Mouse (Mus musculus): ENCODE measurements at regions not wholly inside any gene's neighbourhood (a gene's known extent, or its start where the extent isn't known, plus 50 kb on each side); places are given as distances from the start of the nearest gene placed in this dataset.

GRCm38 (mm10) chr16:73483214-73483856, 928.3 kb downstream of the Robo2 start:
- no peak for TF ChIP-seq CTCF (IDR thresholded peaks at IDR 0.05)
- ChIA-PET CTCF (no interaction called here), POLR2A (no interaction called here)
- in situ Hi-C loops (cut with MboI; ENCODE audit: low pct_unique_long_range_greater_than_20kb), result no loop called here
- DNase-seq (ENCODE audit: low read depth, low spot score) (no peak), ATAC-seq (no peak)
- H3K27me3 ChIP-seq, result peaks cover 4% of the 10 kb centered on the region

- ChIA-PET POLR2A (no interaction called here), CTCF (no interaction called here)
- no peak for TF ChIP-seq CTCF (IDR thresholded peaks at IDR 0.05)
- H3K27me3 ChIP-seq, result peaks cover 4% of the 10 kb centered on the region
- DNase-seq (ENCODE audit: low read depth, low spot score) (no peak), ATAC-seq (no peak)
- in situ Hi-C loops (cut with MboI; ENCODE audit: low pct_unique_long_range_greater_than_20kb), result no loop called here
These were observed 929.4 kb downstream of the Robo2 start for GRCm38 (mm10) chr16:73482176-73482575.

GRCm38 (mm10) chr16:73473502-73473901, 938.1 kb downstream of the Robo2 start:
- DNase-seq (ENCODE audit: low read depth, low spot score) (no peak), ATAC-seq (no peak)
- TF ChIP-seq CTCF (IDR thresholded peaks at IDR 0.05), result no peak
- CTCF ChIA-PET, result no interaction called here
- in situ Hi-C loops (cut with MboI; ENCODE audit: low pct_unique_long_range_greater_than_20kb), result no loop called here
- H3K27me3 ChIP-seq, result no peaks in the 10 kb centered on the region
- POLR2A ChIA-PET, result no interaction called here

GRCm38 (mm10) chr16:73471547-73471946, 940.1 kb downstream of the Robo2 start:
- no peak for ATAC-seq
- ChIA-PET CTCF (no interaction called here), POLR2A (no interaction called here)
- H3K27me3 ChIP-seq, result no peaks in the 10 kb centered on the region
- in situ Hi-C loops (cut with MboI; ENCODE audit: low pct_unique_long_range_greater_than_20kb), result no loop called here
- TF ChIP-seq CTCF (IDR thresholded peaks at IDR 0.05), result no peak
- DNase-seq (ENCODE audit: low read depth, low spot score), result no peak

DNA sequence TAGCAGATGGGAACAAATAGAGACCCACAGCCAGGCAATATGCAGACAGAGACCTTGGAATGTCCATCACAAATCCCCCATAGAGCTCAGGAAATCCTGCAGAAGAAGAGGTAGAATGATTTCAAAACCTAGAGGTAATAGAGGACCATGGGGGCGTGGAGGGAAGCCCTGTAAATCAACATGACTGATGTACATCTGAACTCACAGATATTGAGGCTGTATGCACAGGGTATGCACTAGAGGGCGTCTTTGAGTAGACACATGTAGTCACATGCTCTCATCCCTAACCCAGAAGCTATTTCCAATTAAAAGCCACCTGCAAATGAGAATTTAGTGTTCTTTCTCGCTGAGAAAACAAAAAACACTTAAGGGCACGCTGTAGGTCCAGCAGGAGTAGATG, 941.1 kb downstream of the Robo2 start:
- H3K27me3 ChIP-seq, result no peaks in the 10 kb centered on the region
- ChIA-PET CTCF (no interaction called here), POLR2A (no interaction called here)
- TF ChIP-seq CTCF (IDR thresholded peaks at IDR 0.05), result no peak
- in situ Hi-C loops (cut with MboI; ENCODE audit: low pct_unique_long_range_greater_than_20kb), result no loop called here
- ATAC-seq (no peak), DNase-seq (ENCODE audit: low read depth, low spot score) (no peak)

DNA sequence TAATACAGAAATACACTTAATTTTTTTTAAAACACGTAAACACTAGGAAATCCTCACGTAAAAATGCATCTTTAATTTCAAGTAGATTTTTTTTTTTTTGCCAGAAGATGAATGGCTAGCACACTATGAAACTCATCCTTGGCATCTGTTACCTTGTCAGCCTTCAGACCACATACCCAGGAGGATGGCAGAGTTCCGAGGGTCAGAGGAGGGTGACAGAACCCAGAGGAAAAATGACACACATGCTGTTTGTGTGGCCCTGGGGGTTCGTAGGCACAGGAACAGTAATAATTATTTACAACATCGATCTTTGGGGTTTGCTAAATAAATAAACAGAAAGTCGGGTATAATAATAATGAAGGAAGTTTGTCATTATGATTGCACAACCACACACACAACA, 945.3 kb downstream of the Robo2 start:
- no peak for TF ChIP-seq CTCF (IDR thresholded peaks at IDR 0.05)
- in situ Hi-C loops (cut with MboI; ENCODE audit: low pct_unique_long_range_greater_than_20kb), result no loop called here
- ChIA-PET POLR2A (no interaction called here), CTCF (no interaction called here)
- ATAC-seq, result no peak
- no peaks in the 10 kb centered on the region for H3K27me3 ChIP-seq
- no peak for DNase-seq (ENCODE audit: low read depth, low spot score)

GRCm38 (mm10) chr16:73462516-73462915, 949.1 kb downstream of the Robo2 start:
- H3K27me3 ChIP-seq, result no peaks in the 10 kb centered on the region
- ChIA-PET CTCF (no interaction called here), POLR2A (no interaction called here)
- ATAC-seq (no peak), DNase-seq (ENCODE audit: low read depth, low spot score) (no peak)
- in situ Hi-C loops (cut with MboI; ENCODE audit: low pct_unique_long_range_greater_than_20kb), result no loop called here
- TF ChIP-seq CTCF (IDR thresholded peaks at IDR 0.05), result no peak

DNA sequence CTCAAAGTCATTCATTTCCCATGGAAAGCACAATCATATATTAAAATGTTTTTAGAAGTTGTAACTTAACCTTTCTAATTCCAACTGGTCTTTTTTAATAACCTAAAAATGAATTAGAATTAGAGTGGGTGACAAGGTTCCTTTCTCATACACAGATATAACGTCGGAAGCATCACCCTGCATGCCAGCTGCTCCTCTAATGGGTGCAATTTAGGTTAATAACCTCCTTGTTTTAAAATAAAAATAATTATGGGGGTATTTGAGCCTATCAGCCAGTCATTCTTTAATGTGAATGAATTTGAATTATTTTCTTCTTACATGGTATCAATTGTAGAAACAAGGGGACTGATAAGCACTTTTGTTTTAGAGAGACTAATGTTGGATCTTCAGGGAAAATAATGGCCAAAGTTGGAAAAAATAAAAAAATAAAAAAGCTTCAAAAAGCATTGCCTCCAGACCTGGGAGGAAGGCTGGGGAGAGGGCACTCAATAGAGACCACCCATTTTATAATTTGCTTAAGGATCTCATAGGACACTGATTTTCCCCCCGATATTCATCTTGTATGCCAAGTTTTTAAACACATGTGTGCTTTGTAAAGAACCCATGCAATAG, 960.9 kb downstream of the Robo2 start:
- POLR2A ChIA-PET, result no interaction called here
- ATAC-seq (no peak), DNase-seq (ENCODE audit: low read depth, low spot score) (no peak)
- in situ Hi-C loops (cut with MboI; ENCODE audit: low pct_unique_long_range_greater_than_20kb), result no loop called here
- CTCF ChIA-PET, result no interaction called here
- no peak for TF ChIP-seq CTCF (IDR thresholded peaks at IDR 0.05)
- H3K27me3 ChIP-seq, result no peaks in the 10 kb centered on the region

- ChIA-PET CTCF (no interaction called here), POLR2A (no interaction called here)
- in situ Hi-C loops (cut with MboI; ENCODE audit: low pct_unique_long_range_greater_than_20kb), result no loop called here
- H3K27me3 ChIP-seq, result no peaks in the 10 kb centered on the region
- DNase-seq (ENCODE audit: low read depth, low spot score), result no peak
- ATAC-seq, result no peak
- no peak for TF ChIP-seq CTCF (IDR thresholded peaks at IDR 0.05)
These were observed 961.8 kb downstream of the Robo2 start for GRCm38 (mm10) chr16:73449836-73450235.

- ATAC-seq (no peak), DNase-seq (ENCODE audit: low read depth, low spot score) (no peak)
- in situ Hi-C loops (cut with MboI; ENCODE audit: low pct_unique_long_range_greater_than_20kb), result no loop called here
- H3K27me3 ChIP-seq, result no peaks in the 10 kb centered on the region
- no peak for TF ChIP-seq CTCF (IDR thresholded peaks at IDR 0.05)
- POLR2A ChIA-PET, result no interaction called here
- CTCF ChIA-PET, result no interaction called here
These were observed 975.9 kb downstream of the Robo2 start for GRCm38 (mm10) chr16:73435726-73436125.

- DNase-seq (ENCODE audit: low read depth, low spot score) (no peak), ATAC-seq (no peak)
- in situ Hi-C loops (cut with MboI; ENCODE audit: low pct_unique_long_range_greater_than_20kb), result no loop called here
- no peak for TF ChIP-seq CTCF (IDR thresholded peaks at IDR 0.05)
- ChIA-PET POLR2A (interaction anchor here (0.6 kb wide), 1 partner anchor 803 kb away, joined by 3 read pairs; no protein-coding TSS in a partner anchor), CTCF (no interaction called here)
- H3K27me3 ChIP-seq, result no peaks in the 10 kb centered on the region
These were observed 986.8 kb downstream of the Robo2 start for GRCm38 (mm10) chr16:73424851-73425250.

- in situ Hi-C loops (cut with MboI; ENCODE audit: low pct_unique_long_range_greater_than_20kb), result no loop called here
- no peak for DNase-seq (ENCODE audit: low read depth, low spot score)
- CTCF ChIA-PET, result no interaction called here
These were observed 987.3 kb downstream of the Robo2 start for GRCm38 (mm10) chr16:73424311-73424710.

More at GRCm38 (mm10) chr16:73424311-73424710, 987.3 kb downstream of the Robo2 start:
- POLR2A ChIA-PET, result no interaction called here
- TF ChIP-seq CTCF (IDR thresholded peaks at IDR 0.05), result no peak
- no peak for ATAC-seq
- no peaks in the 10 kb centered on the region for H3K27me3 ChIP-seq
